Mouse (Mus musculus) intestine, embryonic 16.5 days (tissue): ENCODE data around the gene Rbl1. TPM values are rescaled to one million over a fixed set of nuclear protein-coding genes. Genes with fewer than 3 reads are reported as not detected.
"Not testable (repeated sequence)": the region's sequence is repeated elsewhere in the genome, so short reads cannot be mapped to it uniquely, and the experiment has no call there.

ENCODE experiments used
- ATAC-seq: fragments of 200-750 bp; cut with Nextera tagmentation; 2 replicates; pipeline ENCODE4 v1.8.0; 2017; ENCODE audit warnings: moderate TSS enrichment, moderate library complexity
- H3K27ac ChIP-seq: fragments of 300-500 bp; sonication (generic); 2 replicates; pipeline ENCODE4 v1.5.1; 2014; ENCODE audit warnings: mild to moderate bottlenecking, low read length
- H3K27me3 ChIP-seq: fragments of 300-500 bp; sonication (generic); replicated peaks from 2 replicates; pipeline ENCODE4 v1.6.1; 2014; ENCODE audit warnings: low read length, control low read depth, mixed read lengths; ENCODE audit not compliant: control insufficient read depth, insufficient read depth
- H3K36me3 ChIP-seq: fragments of 300-500 bp; sonication (generic); 2 replicates; pipeline ENCODE4 v1.6.1; 2014; ENCODE audit warnings: low read length, control low read depth; ENCODE audit not compliant: control insufficient read depth, insufficient read depth
- H3K4me1 ChIP-seq: fragments of 300-500 bp; sonication (generic); 2 replicates; pipeline ENCODE4 v1.6.1; 2014; ENCODE audit warnings: low read length, control low read depth, mixed read lengths; ENCODE audit not compliant: control insufficient read depth, insufficient read depth
- H3K4me2 ChIP-seq: fragments of 300-500 bp; sonication (generic); 2 replicates; pipeline ENCODE4 v1.6.1; 2014; ENCODE audit warnings: low read depth, low read length, control low read depth
- H3K4me3 ChIP-seq: fragments of 300-500 bp; sonication (generic); 2 replicates; pipeline ENCODE4 v1.5.1; 2014; ENCODE audit warnings: mild to moderate bottlenecking, low read length
- H3K9ac ChIP-seq: fragments of 300-500 bp; sonication (generic); 2 replicates; pipeline ENCODE4 v1.6.1; 2014; ENCODE audit warnings: low read depth, low read length
- H3K9me3 ChIP-seq: fragments of 300-500 bp; sonication (generic); 2 replicates; pipeline ENCODE4 v1.6.1; 2016; ENCODE audit warnings: low read length, control low read depth; ENCODE audit not compliant: control insufficient read depth
- WGBS: fragments of 180-500 bp; shearing (Covaris S2); extraction: QIAGEN DNeasy Blood & Tissue Kit; methylation state at CpG from one replicate; pipeline ENCODE4 v1.1.7; 2014; 5-methylcytosine and 5-hydroxymethylcytosine counted together
- polyA plus RNA-seq: library from polyadenylated mRNA; unstranded; fragments of >200 nt; fragmentation: Nextera tagmentation; extraction: Ambion mirVana; gene quantifications from 2 replicates; pipeline ENCODE4 v1.2.1, GENCODE M21; 2015

Rbl1 gene
- polyA plus RNA-seq, 1 experiment from 2014 or later, result 15.4 TPM

DNA sequence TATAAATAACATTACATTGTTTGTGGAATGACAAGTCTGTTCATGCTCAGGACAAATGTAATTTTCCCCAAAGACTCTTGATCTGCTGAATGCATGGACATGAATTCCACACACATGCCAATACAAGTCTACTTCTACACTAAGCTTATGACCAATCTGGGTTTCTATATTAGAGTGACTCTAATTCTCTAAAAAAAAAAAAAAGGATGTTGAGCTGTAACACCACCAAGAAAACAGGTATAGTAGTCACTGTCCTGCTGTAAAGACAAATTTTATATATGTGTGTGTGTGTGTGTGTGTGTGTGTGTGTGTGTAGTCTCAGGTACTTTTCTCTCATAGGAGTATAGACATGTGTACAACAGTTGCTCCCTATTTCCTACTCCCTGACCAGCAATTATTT lies 1.3 kb downstream of the Rbl1 start:
- H3K4me2 ChIP-seq, result peak overlapping the region; percentile 56; the same call in 1 of the 2 replicates
- no peak for ATAC-seq
- no peak overlapping the region for H3K9ac ChIP-seq

DNA sequence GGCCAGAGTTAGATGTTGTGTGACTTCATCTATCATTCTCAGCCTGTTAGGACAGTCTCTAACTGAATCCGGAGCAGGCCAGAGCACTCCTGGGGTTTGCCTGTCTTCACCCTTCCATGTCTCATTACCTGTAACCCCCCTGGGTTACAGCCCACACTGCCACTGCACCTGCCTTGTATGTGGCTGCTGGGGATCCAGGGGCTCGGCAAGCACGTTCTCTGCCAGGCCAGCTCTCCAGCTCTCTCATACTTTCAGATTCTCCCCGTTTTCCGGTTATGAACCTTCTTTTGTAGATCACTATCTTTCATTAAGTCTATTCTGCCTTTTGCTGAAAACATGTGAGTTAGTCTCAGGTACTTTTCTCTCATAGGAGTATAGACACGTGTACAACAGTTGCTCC lies 2.0 kb downstream of the Rbl1 start:
- no peak overlapping the region for H3K4me2 ChIP-seq
- no peak overlapping the region; the same call in 1 of the 2 replicates for H3K9ac ChIP-seq
- H3K4me3 ChIP-seq, result no peak overlapping the region
- H3K27ac ChIP-seq, result no peak overlapping the region
- H3K36me3 ChIP-seq, result peaks cover 13% of the 10 kb centered on the region; the same call in 1 of the 2 replicates
- 86% methylated on average over 6 of the region's 6 CpGs for WGBS
- peaks cover 5% of the 10 kb centered on the region for H3K4me1 ChIP-seq
- no peaks in the 10 kb centered on the region for H3K27me3 ChIP-seq
- H3K9me3 ChIP-seq, result no peaks in the 10 kb centered on the region
- ATAC-seq, result no peak

More for the DNA sequence above, 1.3 kb downstream of the Rbl1 start:
- Histone ChIP-seq H3K36me3 (peaks cover 10% of the 10 kb centered on the region; the same call in 1 of the 2 replicates), H3K4me3 (peak overlapping the region; percentile 87; the same call in 1 of the 2 replicates), H3K9me3 (no peaks in the 10 kb centered on the region), H3K4me1 (peaks cover 5% of the 10 kb centered on the region), H3K27me3 (no peaks in the 10 kb centered on the region), H3K27ac (no peak overlapping the region)

DNA sequence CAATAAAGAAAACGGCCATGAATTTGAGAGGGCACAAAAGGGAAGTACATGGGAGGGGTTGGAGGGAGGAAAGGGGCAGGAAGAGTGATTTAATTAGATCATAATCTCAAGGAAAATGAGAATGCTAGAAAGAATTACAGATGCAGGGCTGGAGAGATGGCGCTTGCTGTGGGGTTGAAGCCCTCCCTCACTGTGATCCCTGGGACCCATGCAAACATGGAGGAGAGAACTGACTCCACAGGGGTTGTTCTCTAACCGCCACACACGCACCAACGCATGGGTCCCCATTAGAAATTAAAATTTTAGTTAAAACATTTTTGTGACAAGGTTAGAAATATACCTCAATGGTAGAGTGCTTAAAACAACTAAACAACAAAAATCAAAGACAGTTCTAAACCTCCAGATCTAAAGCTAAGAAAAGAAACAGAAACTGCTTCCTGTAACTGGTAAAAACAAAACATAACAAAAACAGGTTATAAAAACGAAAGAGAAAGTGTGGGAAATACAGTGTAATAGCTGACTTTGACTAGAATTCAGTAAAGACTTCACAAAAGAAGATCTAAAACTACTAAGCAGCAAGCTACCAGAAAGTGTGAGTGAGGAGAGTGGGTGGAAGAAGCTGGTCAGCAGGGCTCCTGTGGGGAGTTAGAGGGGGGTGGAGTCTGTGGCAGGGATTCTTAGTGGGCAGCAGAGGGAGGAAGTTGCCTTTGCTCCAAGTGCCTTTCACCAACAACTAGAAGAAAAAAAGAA lies 3.1 kb downstream of the Rbl1 start:
- H3K27ac ChIP-seq, result no peak overlapping the region
- H3K4me3 ChIP-seq, result no peak overlapping the region
- WGBS, result 83% methylated on average over 6 of the region's 6 CpGs
- H3K36me3 ChIP-seq, result peaks cover 15% of the 10 kb centered on the region
- no peak for ATAC-seq
- H3K4me2 ChIP-seq, result no peak overlapping the region
- H3K9me3 ChIP-seq, result no peaks in the 10 kb centered on the region
- no peak overlapping the region for H3K9ac ChIP-seq
- no peaks in the 10 kb centered on the region for H3K27me3 ChIP-seq
- H3K4me1 ChIP-seq, result peaks cover 5% of the 10 kb centered on the region

DNA sequence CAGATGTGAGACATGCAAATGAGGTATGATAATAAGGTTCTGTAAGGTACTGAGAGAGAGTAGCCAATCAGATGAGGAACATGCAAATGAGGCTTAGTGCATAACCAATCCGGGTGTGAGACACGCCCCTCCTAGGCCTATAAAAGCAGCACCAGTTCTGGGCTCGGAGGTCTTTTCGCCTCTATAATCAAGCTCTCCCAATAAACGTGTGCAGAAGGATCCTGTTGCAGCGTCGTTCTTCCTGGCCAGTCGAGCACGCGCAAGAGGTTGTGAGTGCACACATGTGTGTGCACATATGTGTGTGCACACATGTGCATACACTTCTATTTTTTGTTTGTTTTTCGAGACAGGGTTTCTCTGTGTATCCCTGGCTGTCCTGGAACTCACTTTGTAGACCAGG lies 5.9 kb downstream of the Rbl1 start:
- not testable (repeated sequence) for H3K27ac ChIP-seq, ATAC-seq, H3K27me3 ChIP-seq, H3K9me3 ChIP-seq, H3K4me1 ChIP-seq, H3K9ac ChIP-seq, H3K4me2 ChIP-seq, H3K4me3 ChIP-seq
- peaks cover 22% of the 10 kb centered on the region for H3K36me3 ChIP-seq
- 96% methylated on average over 11 of the region's 11 CpGs for WGBS

DNA sequence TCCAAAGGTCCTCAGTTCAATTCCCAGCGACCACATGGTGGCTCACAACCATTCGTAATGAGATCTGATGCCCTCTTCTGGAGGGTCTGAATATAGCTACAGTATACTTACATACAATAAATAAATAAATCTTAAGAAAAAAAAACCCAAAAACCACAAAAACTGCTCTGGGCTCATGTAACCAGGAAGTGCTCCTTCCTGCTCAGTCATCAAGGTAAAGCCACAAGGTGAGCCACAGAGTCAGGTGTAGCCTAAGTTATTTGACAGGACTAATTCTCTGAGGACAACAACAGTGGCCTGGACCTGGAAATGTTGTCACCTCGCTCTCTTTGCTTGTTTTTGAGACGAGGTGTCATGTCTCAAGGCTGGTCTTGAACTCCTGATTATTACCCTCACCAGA lies 13.7 kb downstream of the Rbl1 start:
- Histone ChIP-seq H3K4me2 (no peak overlapping the region), H3K27me3 (no peaks in the 10 kb centered on the region), H3K36me3 (peaks cover 18% of the 10 kb centered on the region)

DNA sequence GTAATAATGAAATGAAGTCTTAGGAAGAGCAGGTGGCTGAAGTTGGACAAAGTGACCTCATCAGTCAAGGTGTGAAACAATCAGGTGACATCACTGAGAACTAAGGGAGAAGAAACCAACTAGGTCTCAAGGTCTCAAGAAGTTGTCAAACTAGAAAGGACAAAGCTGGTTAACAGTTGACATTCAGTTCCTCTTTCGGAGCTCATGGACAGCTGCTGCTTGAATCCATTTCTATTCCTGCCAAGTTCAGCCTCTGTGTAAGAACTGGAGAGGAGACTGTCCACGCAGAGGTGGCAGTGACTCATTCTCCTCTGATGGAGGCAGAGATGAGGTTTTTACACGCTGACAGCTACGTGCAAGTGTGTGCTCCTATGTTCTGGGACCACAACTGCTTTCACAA lies 17.1 kb downstream of the Rbl1 start:
- ATAC-seq, result no peak
- no peaks in the 10 kb centered on the region; the same call in 1 of the 2 replicates for H3K9me3 ChIP-seq
- no peak overlapping the region for H3K4me3 ChIP-seq
- peaks cover 14% of the 10 kb centered on the region for H3K36me3 ChIP-seq
- no peak overlapping the region for H3K4me2 ChIP-seq
- H3K9ac ChIP-seq, result no peak overlapping the region
- H3K27ac ChIP-seq, result no peak overlapping the region
- H3K4me1 ChIP-seq, result no peaks in the 10 kb centered on the region
- no peaks in the 10 kb centered on the region for H3K27me3 ChIP-seq
- WGBS, result 84% methylated on average over 4 of the region's 4 CpGs

More for the DNA sequence above, 13.7 kb downstream of the Rbl1 start:
- Histone ChIP-seq H3K9ac (no peak overlapping the region), H3K9me3 (no peaks in the 10 kb centered on the region; the same call in 1 of the 2 replicates), H3K4me1 (no peaks in the 10 kb centered on the region), H3K4me3 (no peak overlapping the region), H3K27ac (no peak overlapping the region)
- 96% methylated on average over 4 of the region's 4 CpGs for WGBS
- no peak for ATAC-seq

DNA sequence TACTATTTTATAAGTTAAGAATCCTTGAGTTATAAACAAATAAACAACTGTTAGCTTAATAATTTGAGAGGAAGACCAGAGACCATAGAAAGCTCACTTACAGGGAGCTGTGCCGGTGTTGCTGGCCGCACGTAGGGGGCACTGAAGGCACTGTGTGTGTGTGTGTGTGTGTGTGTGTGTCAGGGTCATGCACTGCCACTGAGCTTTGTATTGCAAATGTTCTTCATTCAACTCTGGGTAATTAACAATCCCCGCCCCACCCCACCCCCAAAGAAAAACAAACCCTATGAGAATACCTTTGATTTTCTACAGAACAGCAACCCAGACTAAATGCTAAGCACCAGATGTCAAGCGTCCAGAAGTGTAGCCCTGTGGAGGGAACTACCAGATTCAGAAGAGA lies 17.8 kb downstream of the Rbl1 start:
- Histone ChIP-seq H3K36me3 (peaks cover 14% of the 10 kb centered on the region), H3K9ac (no peak overlapping the region), H3K27me3 (no peaks in the 10 kb centered on the region), H3K4me3 (no peak overlapping the region), H3K4me1 (no peaks in the 10 kb centered on the region), H3K27ac (no peak overlapping the region), H3K4me2 (no peak overlapping the region), H3K9me3 (no peaks in the 10 kb centered on the region; the same call in 1 of the 2 replicates)
- 45% methylated on average over 5 of the region's 5 CpGs for WGBS
- no peak for ATAC-seq

DNA sequence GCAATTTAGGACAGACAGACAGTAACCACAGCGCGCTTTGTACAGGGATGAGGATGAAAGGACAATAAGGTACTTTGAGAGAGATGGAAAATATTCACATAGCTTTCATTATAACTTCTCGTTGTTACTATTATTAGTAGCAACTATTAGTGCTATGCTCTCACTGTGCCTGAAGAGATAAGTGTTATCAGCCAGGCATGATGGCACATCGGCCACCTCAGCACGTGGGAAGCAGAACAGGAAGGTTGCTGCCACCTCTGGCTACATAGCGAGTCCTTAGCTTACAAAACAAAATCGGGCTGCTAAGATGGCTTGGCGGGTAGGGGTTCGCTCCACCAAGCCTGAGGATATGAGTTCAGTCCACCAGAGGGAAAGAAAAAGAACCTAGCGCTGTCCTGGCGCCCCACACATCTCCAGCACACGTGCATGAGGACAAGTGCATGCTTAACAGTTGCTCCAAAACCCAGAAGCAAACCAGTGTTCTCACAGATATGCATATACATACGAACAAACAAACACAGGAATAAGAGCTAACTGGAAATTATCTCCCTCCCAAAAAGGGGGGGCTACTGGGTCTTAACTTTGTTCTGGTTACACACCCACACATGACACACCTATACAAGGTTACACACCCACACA lies 19.2 kb downstream of the Rbl1 start:
- WGBS, result 89% methylated on average over 13 of the region's 13 CpGs
- no peak for ATAC-seq
- H3K36me3 ChIP-seq, result peaks cover 10% of the 10 kb centered on the region

DNA sequence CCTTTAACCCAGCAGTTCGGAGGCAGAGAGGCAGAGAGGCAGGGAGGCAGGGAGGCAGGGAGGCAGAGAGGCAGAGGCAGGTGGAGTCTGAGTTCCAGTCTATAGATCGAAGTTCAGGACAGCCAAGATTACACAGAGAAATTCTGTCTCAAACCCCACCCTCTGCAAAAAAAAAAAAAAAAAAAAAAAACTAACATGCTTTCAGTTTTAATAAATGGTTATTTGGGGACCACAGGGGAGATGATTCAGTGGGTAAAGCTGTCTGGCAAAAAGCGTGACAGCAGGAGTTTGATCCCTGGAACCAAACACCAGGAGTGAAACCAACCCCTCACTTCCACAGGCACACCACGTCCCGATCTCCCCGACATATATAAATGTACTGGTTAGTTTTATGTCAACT lies 26.2 kb downstream of the Rbl1 start:
- Histone ChIP-seq H3K9me3 (no peaks in the 10 kb centered on the region), H3K27me3 (no peaks in the 10 kb centered on the region), H3K36me3 (no peaks in the 10 kb centered on the region), H3K27ac (no peak overlapping the region), H3K4me3 (no peak overlapping the region), H3K9ac (no peak overlapping the region), H3K4me2 (no peak overlapping the region), H3K4me1 (no peaks in the 10 kb centered on the region)
- ATAC-seq, result no peak
- 76% methylated on average over 6 of the region's 6 CpGs for WGBS

More for the DNA sequence above, 19.2 kb downstream of the Rbl1 start:
- H3K4me1 ChIP-seq, result no peaks in the 10 kb centered on the region
- H3K9me3 ChIP-seq, result no peaks in the 10 kb centered on the region
- H3K9ac ChIP-seq, result no peak overlapping the region
- H3K4me2 ChIP-seq, result no peak overlapping the region
- no peaks in the 10 kb centered on the region for H3K27me3 ChIP-seq
- H3K27ac ChIP-seq, result no peak overlapping the region
- no peak overlapping the region for H3K4me3 ChIP-seq
